Mouse (Mus musculus): ENCODE measurements around the gene Irf6. TPM values are rescaled to one million over a fixed set of nuclear protein-coding genes. Genes with fewer than 3 reads are reported as not detected.

The Irf6 gene
- polyA plus RNA-seq, 1 experiment from 2014 or later, result 16.1 TPM

DNA sequence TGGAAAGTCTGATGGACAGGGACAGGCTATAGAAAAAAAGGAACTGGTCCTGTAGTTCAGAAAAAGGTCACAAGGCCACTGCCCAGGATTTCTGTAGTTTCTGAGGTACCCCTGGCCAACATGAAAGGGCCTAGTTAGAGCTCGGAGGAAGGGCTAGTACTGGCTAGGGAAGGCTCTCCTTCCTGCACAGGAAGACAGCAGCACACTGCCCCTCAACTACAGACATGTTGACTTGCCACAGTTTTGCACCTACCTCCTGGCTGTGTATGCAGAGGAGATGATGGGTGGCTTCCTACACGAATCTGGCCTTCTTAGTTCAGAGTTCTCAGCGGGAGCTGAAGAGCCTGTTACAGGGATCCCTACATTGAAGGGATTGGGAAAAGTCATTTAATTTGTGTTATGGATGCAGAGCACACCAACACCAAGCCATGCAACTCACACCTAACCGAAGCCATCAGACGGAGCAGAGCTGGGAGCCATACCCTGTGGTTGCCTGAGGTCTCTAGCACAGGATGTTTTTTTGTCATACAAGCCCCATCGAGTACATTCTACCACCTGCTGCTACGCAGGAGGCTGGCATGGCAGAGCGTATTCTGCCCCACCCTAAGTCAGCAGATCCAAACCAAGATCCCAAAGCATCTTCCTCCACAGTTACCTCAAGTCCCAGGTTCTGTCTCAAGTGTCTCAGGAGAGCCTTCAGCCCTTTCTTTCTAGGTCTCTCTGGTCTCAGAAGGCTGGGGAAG is 47.9 kb downstream of the Irf6 start:
- H3K4me3 ChIP-seq (ENCODE audit: low read length), result no peak overlapping the region
- no peaks in the 10 kb centered on the region for H3K4me1 ChIP-seq (ENCODE audit: control insufficient read depth, insufficient read depth, low read length)
- H3K4me2 ChIP-seq (replicated peaks; ENCODE audit: low read depth, low read length), result no peak overlapping the region
- H3K27ac ChIP-seq (ENCODE audit: low read depth, low read length), result no peak overlapping the region
- H3K9ac ChIP-seq (ENCODE audit: low read depth, low read length), result no peak overlapping the region
- no peak for ATAC-seq (ENCODE audit: low FRiP score, low TSS enrichment)
- no peaks in the 10 kb centered on the region for H3K36me3 ChIP-seq (ENCODE audit: control insufficient read depth, insufficient read depth, low read length)
- H3K9me3 ChIP-seq (ENCODE audit: control insufficient read depth, low read length), result no peaks in the 10 kb centered on the region
- no peaks in the 10 kb centered on the region for H3K27me3 ChIP-seq (ENCODE audit: control insufficient read depth, insufficient read depth, low read length)
- WGBS, result 85% methylated on average over 8 of the region's 8 CpGs

DNA sequence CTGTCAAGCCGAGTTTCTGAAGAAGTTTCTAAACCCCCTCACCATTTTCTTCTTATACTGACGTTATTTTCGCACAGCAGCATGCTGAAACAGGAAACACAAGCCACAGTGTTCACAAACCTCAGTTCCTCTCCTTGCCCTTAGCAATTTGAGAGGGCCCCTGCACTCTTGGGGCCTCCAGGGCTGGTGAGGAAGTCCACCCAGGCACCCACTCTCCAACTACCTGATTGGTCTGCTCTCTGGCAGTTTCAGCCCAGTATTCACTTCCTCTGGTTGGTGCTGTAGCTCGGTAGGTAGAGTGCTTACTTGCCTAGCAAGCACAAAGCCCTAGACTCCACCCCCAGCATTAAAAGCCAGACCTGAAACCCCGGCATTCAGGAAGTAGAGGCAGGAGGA is 48.5 kb downstream of the Irf6 start, which contains the start of gene Traf3ip3:
Gene Traf3ip3 (minus strand): TSS at position 321 of the 396 bp plus-strand sequence.
- ATAC-seq (ENCODE audit: low FRiP score, low TSS enrichment), result no peak
- no peaks in the 10 kb centered on the region for H3K4me1 ChIP-seq (ENCODE audit: control insufficient read depth, insufficient read depth, low read length)
- H3K27me3 ChIP-seq (ENCODE audit: control insufficient read depth, insufficient read depth, low read length), result no peaks in the 10 kb centered on the region
- no peak within 1 kb of the TSS for H3K4me2 ChIP-seq (replicated peaks; ENCODE audit: low read depth, low read length)
- no peak within 1 kb of the TSS for H3K9ac ChIP-seq (ENCODE audit: low read depth, low read length)
- no peak within 1 kb of the TSS for H3K27ac ChIP-seq (ENCODE audit: low read depth, low read length)
- H3K36me3 ChIP-seq (ENCODE audit: control insufficient read depth, insufficient read depth, low read length), result no peaks in the 10 kb centered on the region
- no peak within 1 kb of the TSS for H3K4me3 ChIP-seq (ENCODE audit: low read length)
- no peaks in the 10 kb centered on the region for H3K9me3 ChIP-seq (ENCODE audit: control insufficient read depth, low read length)
- 58% methylated on average over 5 of the region's 5 CpGs for WGBS

DNA sequence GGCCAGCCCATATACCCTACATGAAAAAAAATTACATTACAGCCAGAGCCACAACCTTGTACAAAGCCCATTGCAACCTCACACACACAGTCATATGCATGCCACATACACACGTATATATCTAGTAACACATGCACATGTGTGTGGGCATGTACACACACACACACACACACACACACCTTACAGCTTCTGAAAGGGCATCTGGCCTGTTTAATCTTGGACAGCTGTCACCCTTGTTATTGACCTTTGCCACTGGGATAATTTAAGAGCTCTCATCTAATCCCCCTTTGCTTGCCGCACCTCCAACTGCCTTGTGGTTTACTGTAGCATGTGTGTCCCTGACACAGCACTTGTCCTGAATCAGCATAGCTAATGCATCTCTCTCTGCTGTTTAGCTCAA is 50.9 kb downstream of the Irf6 start:
- WGBS, result 59% methylated on average over 2 of the region's 2 CpGs
- no peaks in the 10 kb centered on the region for H3K9me3 ChIP-seq (ENCODE audit: control insufficient read depth, low read length)
- no peaks in the 10 kb centered on the region for H3K27me3 ChIP-seq (ENCODE audit: control insufficient read depth, insufficient read depth, low read length)
- no peak overlapping the region for H3K27ac ChIP-seq (ENCODE audit: low read depth, low read length)
- H3K4me3 ChIP-seq (ENCODE audit: low read length), result no peak overlapping the region
- H3K4me1 ChIP-seq (ENCODE audit: control insufficient read depth, insufficient read depth, low read length), result no peaks in the 10 kb centered on the region
- no peak overlapping the region for H3K9ac ChIP-seq (ENCODE audit: low read depth, low read length)
- no peak overlapping the region for H3K4me2 ChIP-seq (replicated peaks; ENCODE audit: low read depth, low read length)
- no peak for ATAC-seq (ENCODE audit: low FRiP score, low TSS enrichment)
- H3K36me3 ChIP-seq (ENCODE audit: control insufficient read depth, insufficient read depth, low read length), result no peaks in the 10 kb centered on the region

DNA sequence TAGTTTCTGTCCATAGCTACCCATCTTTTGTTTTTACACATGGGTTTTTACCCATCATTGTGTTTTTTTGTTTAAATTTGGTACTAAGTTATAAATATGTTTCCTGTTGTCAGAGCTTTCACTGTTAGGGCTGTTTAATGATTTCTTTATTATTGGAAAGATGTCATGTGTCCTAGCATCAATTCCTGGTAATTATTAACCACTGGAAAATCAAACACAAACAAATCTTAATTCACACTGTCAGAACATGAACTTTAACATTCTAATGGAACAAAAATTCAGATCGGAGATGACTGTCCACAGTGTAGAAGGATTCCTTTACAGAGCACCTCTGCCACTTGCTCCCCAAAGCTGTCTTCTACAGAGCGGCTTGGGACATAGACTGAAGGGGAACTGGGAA is 52.5 kb downstream of the Irf6 start:
- ATAC-seq (ENCODE audit: low FRiP score, low TSS enrichment), result no peak
- 91% methylated on average over 2 of the region's 2 CpGs for WGBS

DNA sequence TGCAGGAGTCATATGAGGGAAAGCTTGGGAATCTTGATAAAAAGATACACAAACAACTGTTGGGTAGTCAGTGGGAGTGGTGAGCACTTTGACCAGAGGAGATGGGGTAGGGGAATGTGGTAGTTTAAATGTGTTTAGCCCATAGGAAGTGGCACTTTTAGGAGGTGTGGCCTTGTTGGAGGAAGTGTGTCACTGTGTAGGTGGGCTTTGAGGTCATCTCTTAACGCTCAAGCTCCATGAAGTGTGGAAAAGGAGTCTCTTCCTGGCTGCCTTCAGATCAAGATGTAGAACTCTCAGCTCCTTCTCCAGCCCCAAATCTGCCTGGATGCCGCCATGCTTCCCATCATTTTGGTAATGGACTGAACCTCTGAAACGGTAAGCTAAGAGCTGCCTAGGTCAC is 54.6 kb downstream of the Irf6 start, which contains the start of gene Lamb3:
Gene Lamb3 (plus strand): TSS at position 197 of the 400 bp plus-strand sequence.
- H3K36me3 ChIP-seq (ENCODE audit: control insufficient read depth, insufficient read depth, low read length), result no peaks in the 10 kb centered on the region
- H3K4me2 ChIP-seq (replicated peaks; ENCODE audit: low read depth, low read length), result no peak within 1 kb of the TSS
- no peaks in the 10 kb centered on the region for H3K27me3 ChIP-seq (ENCODE audit: control insufficient read depth, insufficient read depth, low read length)
- no peaks in the 10 kb centered on the region for H3K9me3 ChIP-seq (ENCODE audit: control insufficient read depth, low read length)
- no peaks in the 10 kb centered on the region for H3K4me1 ChIP-seq (ENCODE audit: control insufficient read depth, insufficient read depth, low read length)
- no peak within 1 kb of the TSS for H3K9ac ChIP-seq (ENCODE audit: low read depth, low read length)
- 79% methylated on average over 3 of the region's 3 CpGs for WGBS
- ATAC-seq (ENCODE audit: low FRiP score, low TSS enrichment), result no peak
- no peak within 1 kb of the TSS for H3K4me3 ChIP-seq (ENCODE audit: low read length)
- no peak within 1 kb of the TSS for H3K27ac ChIP-seq (ENCODE audit: low read depth, low read length)

More for the DNA sequence above, 52.5 kb downstream of the Irf6 start:
- Histone ChIP-seq H3K9ac (ENCODE audit: low read depth, low read length) (no peak overlapping the region), H3K4me2 (replicated peaks; ENCODE audit: low read depth, low read length) (no peak overlapping the region), H3K36me3 (ENCODE audit: control insufficient read depth, insufficient read depth, low read length) (no peaks in the 10 kb centered on the region), H3K4me3 (ENCODE audit: low read length) (no peak overlapping the region), H3K9me3 (ENCODE audit: control insufficient read depth, low read length) (no peaks in the 10 kb centered on the region), H3K27me3 (ENCODE audit: control insufficient read depth, insufficient read depth, low read length) (no peaks in the 10 kb centered on the region), H3K27ac (ENCODE audit: low read depth, low read length) (no peak overlapping the region), H3K4me1 (ENCODE audit: control insufficient read depth, insufficient read depth, low read length) (no peaks in the 10 kb centered on the region)

DNA sequence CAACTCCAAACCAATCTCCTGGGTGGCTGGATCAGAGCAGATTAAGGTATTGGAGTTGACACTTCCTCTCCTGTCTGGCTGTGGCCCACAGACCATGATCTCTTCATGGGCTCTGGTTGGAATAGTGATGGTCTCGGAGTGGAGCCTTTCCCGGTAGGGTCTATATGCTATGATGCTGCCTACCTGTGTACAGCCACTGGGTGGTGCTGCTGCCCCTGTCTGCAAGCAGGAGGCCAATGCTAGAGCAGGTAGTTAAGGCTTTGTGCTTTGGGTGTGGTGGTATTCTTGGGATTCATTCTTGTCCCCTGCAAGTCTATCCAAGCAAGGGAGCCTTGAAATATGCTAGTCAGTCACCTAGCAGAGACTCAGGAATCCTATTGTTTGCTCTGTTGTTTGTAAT is 55.3 kb downstream of the Irf6 start:
- Histone ChIP-seq H3K4me1 (ENCODE audit: control insufficient read depth, insufficient read depth, low read length) (no peaks in the 10 kb centered on the region), H3K36me3 (ENCODE audit: control insufficient read depth, insufficient read depth, low read length) (no peaks in the 10 kb centered on the region), H3K9ac (ENCODE audit: low read depth, low read length) (no peak overlapping the region), H3K27me3 (ENCODE audit: control insufficient read depth, insufficient read depth, low read length) (no peaks in the 10 kb centered on the region), H3K27ac (ENCODE audit: low read depth, low read length) (no peak overlapping the region), H3K4me2 (replicated peaks; ENCODE audit: low read depth, low read length) (no peak overlapping the region), H3K4me3 (ENCODE audit: low read length) (no peak overlapping the region), H3K9me3 (ENCODE audit: control insufficient read depth, low read length) (no peaks in the 10 kb centered on the region)
- peak; percentile 79; the same call in 1 of the 2 replicates for ATAC-seq (ENCODE audit: low FRiP score, low TSS enrichment)
- WGBS, result 42% methylated on average over 2 of the region's 2 CpGs

DNA sequence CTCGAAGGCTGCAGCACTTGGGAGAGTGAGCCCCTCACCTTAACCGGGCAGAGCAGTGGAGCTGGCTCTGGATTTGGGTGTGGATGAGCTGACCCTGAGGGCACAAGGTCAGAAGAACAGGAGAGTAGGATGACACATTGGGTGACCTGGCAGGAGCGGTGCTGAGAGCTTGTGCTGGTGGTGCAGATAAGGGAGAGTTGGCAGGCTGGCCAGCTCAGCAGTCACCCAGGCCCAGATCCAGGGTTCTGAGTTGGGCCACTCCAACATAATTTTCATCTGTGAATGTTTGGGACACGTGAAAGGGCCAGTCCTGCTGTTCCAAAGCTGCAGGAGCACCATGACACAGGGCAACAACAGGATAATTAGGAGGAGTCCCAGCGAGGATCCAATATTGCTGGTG is 58.5 kb downstream of the Irf6 start:
- Histone ChIP-seq H3K36me3 (ENCODE audit: control insufficient read depth, insufficient read depth, low read length) (no peaks in the 10 kb centered on the region), H3K9ac (ENCODE audit: low read depth, low read length) (no peak overlapping the region), H3K27ac (ENCODE audit: low read depth, low read length) (no peak overlapping the region), H3K4me1 (ENCODE audit: control insufficient read depth, insufficient read depth, low read length) (no peaks in the 10 kb centered on the region), H3K4me2 (replicated peaks; ENCODE audit: low read depth, low read length) (no peak overlapping the region), H3K9me3 (ENCODE audit: control insufficient read depth, low read length) (no peaks in the 10 kb centered on the region), H3K4me3 (ENCODE audit: low read length) (no peak overlapping the region), H3K27me3 (ENCODE audit: control insufficient read depth, insufficient read depth, low read length) (no peaks in the 10 kb centered on the region)
- no peak for ATAC-seq (ENCODE audit: low FRiP score, low TSS enrichment)
- WGBS, result 74% methylated on average over 5 of the region's 5 CpGs

DNA sequence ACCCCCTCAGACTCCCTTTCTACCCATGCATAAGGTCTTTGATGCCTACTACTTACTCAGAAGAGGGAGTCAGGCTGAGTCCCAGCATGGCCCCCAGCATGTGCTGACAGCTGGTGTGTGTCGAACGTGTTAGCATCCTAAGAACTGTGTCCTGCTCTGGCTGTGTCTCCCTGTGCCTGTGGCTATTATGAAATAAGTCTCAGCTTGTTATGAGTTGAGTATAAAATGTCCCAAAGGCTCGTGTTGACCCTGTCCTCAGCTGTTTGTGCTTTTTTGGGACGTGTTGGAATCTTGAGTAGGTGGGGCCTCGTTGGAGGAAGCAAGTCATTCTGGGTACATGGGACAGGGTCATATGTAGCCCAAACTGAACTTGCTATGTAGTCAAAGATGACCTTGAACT is 61.1 kb downstream of the Irf6 start:
- no peak overlapping the region for H3K9ac ChIP-seq (ENCODE audit: low read depth, low read length)
- WGBS, result 69% methylated on average over 5 of the region's 5 CpGs
- H3K4me2 ChIP-seq (replicated peaks; ENCODE audit: low read depth, low read length), result no peak overlapping the region

DNA sequence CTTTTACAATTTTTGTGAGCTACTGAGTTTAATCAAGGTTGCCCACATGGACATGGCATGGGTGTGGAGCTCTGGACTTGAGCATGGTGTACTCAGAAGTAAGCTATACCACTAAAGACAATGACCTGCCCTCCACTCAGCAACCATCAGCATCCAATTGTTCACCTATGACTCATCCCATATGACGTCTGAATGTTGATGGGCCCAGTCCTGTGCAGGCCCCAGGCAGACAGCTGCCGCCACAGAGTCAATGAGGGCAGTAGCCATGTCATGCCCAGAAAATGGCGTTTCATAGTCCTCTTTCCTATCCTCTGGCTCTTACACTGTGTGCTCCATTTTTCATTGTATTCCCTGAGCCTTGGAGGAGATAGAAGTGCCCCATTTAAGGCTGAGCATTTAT is 63.1 kb downstream of the Irf6 start:
- Histone ChIP-seq H3K4me2 (replicated peaks; ENCODE audit: low read depth, low read length) (no peak overlapping the region), H3K4me3 (ENCODE audit: low read length) (no peak overlapping the region), H3K9me3 (ENCODE audit: control insufficient read depth, low read length) (no peaks in the 10 kb centered on the region), H3K27me3 (ENCODE audit: control insufficient read depth, insufficient read depth, low read length) (no peaks in the 10 kb centered on the region), H3K4me1 (ENCODE audit: control insufficient read depth, insufficient read depth, low read length) (no peaks in the 10 kb centered on the region), H3K9ac (ENCODE audit: low read depth, low read length) (no peak overlapping the region), H3K27ac (ENCODE audit: low read depth, low read length) (no peak overlapping the region), H3K36me3 (ENCODE audit: control insufficient read depth, insufficient read depth, low read length) (no peaks in the 10 kb centered on the region)
- ATAC-seq (ENCODE audit: low FRiP score, low TSS enrichment), result no peak
- WGBS, result 79% methylated on average over 3 of the region's 3 CpGs

More for the DNA sequence above, 61.1 kb downstream of the Irf6 start:
- H3K36me3 ChIP-seq (ENCODE audit: control insufficient read depth, insufficient read depth, low read length), result no peaks in the 10 kb centered on the region
- no peaks in the 10 kb centered on the region for H3K4me1 ChIP-seq (ENCODE audit: control insufficient read depth, insufficient read depth, low read length)
- no peak overlapping the region for H3K27ac ChIP-seq (ENCODE audit: low read depth, low read length)
- ATAC-seq (ENCODE audit: low FRiP score, low TSS enrichment), result no peak
- H3K4me3 ChIP-seq (ENCODE audit: low read length), result no peak overlapping the region
- no peaks in the 10 kb centered on the region for H3K9me3 ChIP-seq (ENCODE audit: control insufficient read depth, low read length)
- no peaks in the 10 kb centered on the region for H3K27me3 ChIP-seq (ENCODE audit: control insufficient read depth, insufficient read depth, low read length)

All from kidney, embryonic 14.5 days (tissue).